Mouse (Mus musculus): ENCODE data around the gene Hoxa2. TPM values are rescaled to one million over a fixed set of nuclear protein-coding genes. Genes with fewer than 3 reads are reported as not detected.

Gene Hoxa2
- polyA plus RNA-seq, 1 experiment from 2014 or later = 3.3 TPM

DNA sequence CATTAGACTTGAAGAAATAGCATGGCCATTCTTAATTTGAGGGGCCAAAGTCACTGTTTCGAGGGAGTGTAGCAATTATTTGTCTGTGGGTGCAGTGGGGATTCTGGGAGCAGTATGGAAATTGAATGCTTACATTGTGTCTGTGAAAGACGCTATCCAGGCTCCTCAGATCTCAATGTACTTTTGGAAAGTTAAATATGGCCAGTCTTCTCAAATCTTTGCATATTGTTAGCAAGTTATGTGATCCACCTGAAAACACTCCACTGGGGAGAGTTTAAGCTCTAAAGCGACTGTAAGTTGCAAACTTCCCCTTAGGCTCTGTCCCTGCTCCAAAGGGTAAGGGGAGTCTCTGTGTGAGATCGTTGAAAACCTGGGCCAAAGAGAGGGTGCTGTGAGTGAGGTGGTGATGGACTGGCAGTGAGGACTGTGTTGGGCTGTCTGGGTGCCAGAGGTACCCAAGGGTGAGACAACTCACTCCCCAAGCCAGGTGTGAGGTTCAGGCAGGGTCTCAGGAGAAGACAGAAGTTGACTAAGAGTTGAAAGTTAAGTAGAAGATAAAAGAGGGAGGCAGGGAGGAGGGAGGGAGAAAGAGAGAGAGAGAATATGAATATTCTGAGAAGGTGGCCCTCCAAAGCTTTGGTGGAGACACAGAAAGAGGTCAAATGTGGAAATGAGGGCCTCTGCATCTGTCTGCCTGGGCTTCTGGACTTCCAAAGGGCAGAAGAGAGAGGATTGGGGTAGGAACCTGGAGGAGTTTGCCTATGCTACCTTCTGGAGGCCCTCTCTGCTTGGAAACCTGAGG lies 42.5 kb upstream of the Hoxa2 start:
- no peak overlapping the region for H3K9ac ChIP-seq (ENCODE audit: low read depth, low read length)
- WGBS = 24% methylated on average over 4 of the region's 4 CpGs

DNA sequence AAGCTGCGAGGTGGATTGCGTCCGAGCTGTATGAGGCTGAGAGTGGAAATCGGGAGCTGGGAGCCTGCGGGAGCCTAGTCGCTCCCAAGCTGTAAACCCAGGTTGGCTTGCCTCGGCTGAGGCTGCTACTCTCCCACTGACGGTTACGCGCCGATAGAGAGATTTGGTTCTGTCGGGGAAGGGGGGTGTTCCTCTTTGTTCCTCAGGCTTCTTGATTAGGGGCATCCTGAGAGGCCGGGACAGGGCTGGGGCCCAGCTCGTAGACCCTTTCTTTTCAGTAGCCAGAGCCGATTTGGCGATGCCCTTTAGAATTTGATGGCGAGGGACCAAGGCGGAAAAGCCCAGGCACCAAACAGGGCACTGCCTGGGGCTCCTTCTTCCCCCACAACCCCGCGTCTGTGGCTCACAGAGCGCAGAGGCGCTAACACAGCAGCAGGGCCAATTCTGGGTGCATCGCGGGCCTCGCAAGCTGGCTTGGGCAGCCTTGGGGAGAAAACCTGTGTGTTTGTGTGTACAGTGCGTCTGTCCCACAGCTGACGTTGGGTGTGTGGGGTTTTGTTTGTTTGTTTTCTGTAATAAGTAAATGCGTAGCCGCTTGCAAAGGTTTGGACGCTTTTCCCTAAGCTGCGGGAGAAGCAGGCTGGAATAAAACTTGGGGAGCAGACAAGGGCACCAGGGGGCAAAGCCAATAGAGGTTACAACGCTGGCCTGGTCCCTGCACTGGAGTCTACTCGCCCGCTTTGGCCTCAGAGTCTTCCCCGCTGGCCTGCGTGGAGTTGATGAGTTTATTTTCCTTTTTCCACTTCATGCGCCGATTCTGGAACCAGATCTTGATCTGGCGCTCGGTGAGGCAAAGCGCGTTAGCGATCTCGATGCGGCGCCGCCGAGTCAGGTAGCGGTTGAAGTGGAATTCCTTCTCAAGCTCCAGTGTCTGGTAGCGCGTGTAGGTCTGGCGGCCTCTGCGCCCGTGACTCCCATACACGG lies 41.3 kb upstream of the Hoxa2 start:
- H3K9me3 ChIP-seq (ENCODE audit: control insufficient read depth) = no peaks in the 10 kb centered on the region
- H3K4me3 ChIP-seq (ENCODE audit: low read depth, low read length) = peak overlapping the region; percentile 71; the same call in 1 of the 2 replicates
- peaks cover 69% of the 10 kb centered on the region for H3K27me3 ChIP-seq (replicated peaks; ENCODE audit: control insufficient read depth, insufficient read depth, low read length)
- WGBS = 22% methylated on average over 55 of the region's 55 CpGs
- TF ChIP-seq CTCF (IDR thresholded peaks at IDR 0.05; ENCODE audit: low read depth) = no peak
- peak overlapping the region; percentile 42 for H3K4me2 ChIP-seq (replicated peaks; ENCODE audit: low read depth)
- H3K9ac ChIP-seq (ENCODE audit: low read depth, low read length) = 0 out of 2 replicates have a peak overlapping the region, but pooled peaks have one; percentile 8
- no peaks in the 10 kb centered on the region for H3K4me1 ChIP-seq (replicated peaks; ENCODE audit: control insufficient read depth, insufficient read depth, low read length)
- ATAC-seq = no peak
- peak overlapping the region; percentile 47 for H3K27ac ChIP-seq (ENCODE audit: low read depth, low read length)
- no peaks in the 10 kb centered on the region for H3K36me3 ChIP-seq (ENCODE audit: control insufficient read depth, insufficient read depth)

More for the DNA sequence above, 42.5 kb upstream of the Hoxa2 start:
- H3K27ac ChIP-seq (ENCODE audit: low read depth, low read length) = no peak overlapping the region
- H3K27me3 ChIP-seq (replicated peaks; ENCODE audit: control insufficient read depth, insufficient read depth, low read length) = peaks cover 80% of the 10 kb centered on the region
- H3K9me3 ChIP-seq (ENCODE audit: control insufficient read depth) = no peaks in the 10 kb centered on the region
- 0 out of 2 replicates have a peak overlapping the region, but pooled peaks have one; percentile 4 for H3K4me2 ChIP-seq (replicated peaks; ENCODE audit: low read depth)
- no peaks in the 10 kb centered on the region for H3K36me3 ChIP-seq (ENCODE audit: control insufficient read depth, insufficient read depth)
- no peak for ATAC-seq
- no peak for TF ChIP-seq CTCF (IDR thresholded peaks at IDR 0.05; ENCODE audit: low read depth)
- no peak overlapping the region for H3K4me3 ChIP-seq (ENCODE audit: low read depth, low read length)
- H3K4me1 ChIP-seq (replicated peaks; ENCODE audit: control insufficient read depth, insufficient read depth, low read length) = no peaks in the 10 kb centered on the region

DNA sequence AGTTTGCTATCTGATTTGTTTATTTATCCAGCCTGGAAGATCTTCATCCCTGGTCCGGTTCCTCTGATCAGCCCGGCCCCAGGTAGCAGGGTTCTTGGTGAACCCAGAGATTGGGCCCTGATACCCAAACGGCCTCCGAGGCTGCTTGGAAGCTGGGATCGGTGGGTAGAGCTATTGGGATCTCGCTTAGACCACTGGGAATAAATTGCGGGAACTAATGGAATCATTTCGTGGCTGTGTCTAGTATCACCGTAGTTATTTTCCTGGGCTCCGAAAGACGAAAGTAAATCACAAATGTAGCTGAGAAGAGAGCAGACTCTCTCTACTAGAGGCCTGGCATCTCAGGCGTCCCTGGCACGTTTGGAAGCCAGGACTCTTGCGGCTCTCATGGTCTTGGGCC lies 40.6 kb upstream of the Hoxa2 start:
- Histone ChIP-seq H3K9ac (ENCODE audit: low read depth, low read length) (0 out of 2 replicates have a peak overlapping the region, but pooled peaks have one; percentile 8), H3K4me1 (replicated peaks; ENCODE audit: control insufficient read depth, insufficient read depth, low read length) (no peaks in the 10 kb centered on the region), H3K9me3 (ENCODE audit: control insufficient read depth) (no peaks in the 10 kb centered on the region), H3K27me3 (replicated peaks; ENCODE audit: control insufficient read depth, insufficient read depth, low read length) (peaks cover 63% of the 10 kb centered on the region), H3K4me3 (ENCODE audit: low read depth, low read length) (0 out of 2 replicates have a peak overlapping the region, but pooled peaks have one; percentile 71), H3K4me2 (replicated peaks; ENCODE audit: low read depth) (peak overlapping the region; percentile 42; the same call in 1 of the 2 replicates), H3K36me3 (ENCODE audit: control insufficient read depth, insufficient read depth) (no peaks in the 10 kb centered on the region), H3K27ac (ENCODE audit: low read depth, low read length) (peak overlapping the region; percentile 47)
- no peak for ATAC-seq
- WGBS = 26% methylated on average over 14 of the region's 14 CpGs
- TF ChIP-seq CTCF (IDR thresholded peaks at IDR 0.05; ENCODE audit: low read depth) = no peak

DNA sequence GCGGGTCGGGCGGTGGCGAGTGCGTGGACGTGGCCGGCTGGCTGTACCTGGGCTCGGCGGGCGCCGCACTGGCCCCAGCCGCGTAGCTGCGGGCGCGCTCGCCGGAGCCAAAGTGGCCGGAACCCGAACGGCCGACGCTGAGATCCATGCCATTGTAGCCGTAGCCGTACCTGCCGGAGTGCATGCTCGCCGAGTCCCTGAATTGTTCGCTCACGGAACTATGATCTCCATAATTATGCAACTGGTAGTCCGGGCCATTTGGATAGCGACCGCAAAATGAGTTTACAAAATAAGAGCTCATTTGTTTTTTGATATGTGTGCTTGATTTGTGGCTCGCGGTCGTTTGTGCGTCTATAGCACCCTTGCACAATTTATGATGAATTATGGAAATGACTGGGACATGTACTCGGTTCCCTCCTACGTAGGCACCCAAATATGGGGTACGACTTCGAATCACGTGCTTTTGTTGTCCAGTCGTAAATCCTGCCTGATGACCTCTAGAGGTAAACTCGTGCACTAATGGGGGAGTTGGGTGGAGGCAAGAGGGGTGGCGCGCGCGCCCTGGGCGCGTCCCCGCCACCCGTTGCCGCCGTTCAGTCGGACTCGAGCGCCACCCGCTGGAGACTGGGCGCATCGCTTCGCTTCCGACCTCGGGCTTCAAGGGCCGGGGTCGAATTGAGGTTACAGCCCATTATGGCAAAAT lies 39.6 kb upstream of the Hoxa2 start, which contains the start of gene Hoxa5:
Gene Hoxa5, minus strand, starts transcription at position 538 of the 703 bp plus-strand sequence.
- H3K27me3 ChIP-seq (replicated peaks; ENCODE audit: control insufficient read depth, insufficient read depth, low read length) = peaks cover 53% of the 10 kb centered on the region
- peak within 1 kb of the TSS; percentile 71 for H3K4me3 ChIP-seq (ENCODE audit: low read depth, low read length)
- H3K4me2 ChIP-seq (replicated peaks; ENCODE audit: low read depth) = peak within 1 kb of the TSS; percentile 96
- H3K9ac ChIP-seq (ENCODE audit: low read depth, low read length) = peak within 1 kb of the TSS; percentile 77
- peak within 1 kb of the TSS; percentile 57 for H3K27ac ChIP-seq (ENCODE audit: low read depth, low read length)
- WGBS = 1% methylated on average over 64 of the region's 65 CpGs
- no peaks in the 10 kb centered on the region for H3K36me3 ChIP-seq (ENCODE audit: control insufficient read depth, insufficient read depth)
- no peaks in the 10 kb centered on the region for H3K9me3 ChIP-seq (ENCODE audit: control insufficient read depth)
- peak; percentile 52 for ATAC-seq
- peak; percentile 93 for TF ChIP-seq CTCF (IDR thresholded peaks at IDR 0.05; ENCODE audit: low read depth)
- no peaks in the 10 kb centered on the region for H3K4me1 ChIP-seq (replicated peaks; ENCODE audit: control insufficient read depth, insufficient read depth, low read length)

DNA sequence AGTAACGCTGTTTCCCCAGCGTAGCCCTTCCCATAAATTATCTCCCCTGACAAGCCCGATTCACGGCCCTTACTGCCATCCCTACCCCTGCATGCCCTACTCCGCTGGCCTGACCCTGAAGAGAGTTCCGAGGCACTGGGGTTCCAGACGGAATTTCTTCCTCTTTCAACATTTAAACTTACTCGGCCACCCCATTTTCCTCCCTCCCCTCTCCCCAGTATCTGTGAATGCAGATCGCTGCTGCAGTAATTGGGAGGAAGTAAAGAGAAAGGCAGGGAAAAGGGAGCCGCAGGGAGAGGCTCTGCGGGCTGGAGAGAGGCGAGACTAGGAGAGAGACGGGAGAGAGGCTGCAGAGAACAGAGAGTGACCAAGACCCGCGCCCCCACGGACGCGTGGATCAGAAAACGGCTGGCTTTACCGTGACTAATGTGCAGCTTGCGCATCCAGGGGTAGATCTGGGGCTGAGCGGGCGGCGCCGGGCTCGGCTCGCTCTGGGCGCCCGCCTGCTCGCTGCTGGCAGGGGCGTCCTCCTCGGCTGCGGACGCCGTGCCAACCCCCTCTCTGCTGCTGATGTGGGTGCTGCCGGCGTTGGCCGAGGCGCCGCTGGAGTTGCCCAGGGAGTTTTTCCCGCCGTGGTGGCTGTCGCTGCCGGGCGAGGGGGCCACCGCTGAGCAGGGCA lies 38.9 kb upstream of the Hoxa2 start:
- Histone ChIP-seq H3K9me3 (ENCODE audit: control insufficient read depth) (no peaks in the 10 kb centered on the region), H3K4me1 (replicated peaks; ENCODE audit: control insufficient read depth, insufficient read depth, low read length) (no peaks in the 10 kb centered on the region), H3K36me3 (ENCODE audit: control insufficient read depth, insufficient read depth) (no peaks in the 10 kb centered on the region), H3K4me3 (ENCODE audit: low read depth, low read length) (peak overlapping the region; percentile 71), H3K9ac (ENCODE audit: low read depth, low read length) (peak overlapping the region; percentile 77), H3K27me3 (replicated peaks; ENCODE audit: control insufficient read depth, insufficient read depth, low read length) (peaks cover 46% of the 10 kb centered on the region), H3K4me2 (replicated peaks; ENCODE audit: low read depth) (peak overlapping the region; percentile 96), H3K27ac (ENCODE audit: low read depth, low read length) (peak overlapping the region; percentile 57)
- 3% methylated on average over 43 of the region's 46 CpGs for WGBS
- no peak for TF ChIP-seq CTCF (IDR thresholded peaks at IDR 0.05; ENCODE audit: low read depth)
- ATAC-seq = no peak

Data from intestine, postnatal 0 days (tissue).